Mouse (Mus musculus) heart, adult 2 months (tissue): ENCODE data around the gene Wdr26.

Source experiments
- CTCF ChIP-seq: fragments of 200-600 bp; IDR thresholded peaks from 2 replicates; pipeline ENCODE4 v1.8.1; 2022; ENCODE audit warnings: antibody characterized with exemption, mild to moderate bottlenecking, moderate library complexity
- POLR2A ChIP-seq: fragments of 200-500 bp; IDR thresholded peaks from 2 replicates; pipeline ENCODE4 v1.6.1; 2011; ENCODE audit warnings: mild to moderate bottlenecking, low read depth, low read length, control low read depth; ENCODE audit not compliant: insufficient read depth

- TF ChIP-seq POLR2A (no peak), CTCF (no peak)
These were observed 46.8 kb upstream of the Wdr26 start for GRCm38 (mm10) chr1:181258616-181259015.
